Mouse (Mus musculus) liver, embryonic 14.5 days (tissue): ENCODE measurements around the gene Cyp2d11. TPM values are rescaled to one million over a fixed set of nuclear protein-coding genes. Genes with fewer than 3 reads are reported as not detected.

ENCODE experiments used
- ATAC-seq: fragments of 200-750 bp; cut with Nextera tagmentation; 2 replicates; pipeline ENCODE4 v1.8.0; 2017; ENCODE audit warnings: moderate number of reproducible peaks, mild to moderate bottlenecking, moderate library complexity; ENCODE audit not compliant: insufficient read depth
- DNase-seq, 3 experiments: peaks; one replicate each; pipeline ENCODE4 v3.0.0-alpha.2; 2012 to 2013; ENCODE audit warnings: low read depth in 3 of 3, low spot score in 3 of 3
- H3K27ac ChIP-seq: fragments of 300-500 bp; sonication (generic); 2 replicates; pipeline ENCODE4 v1.5.1; 2014; ENCODE audit warnings: moderate library complexity, mild to moderate bottlenecking, control low read depth, inconsistent platforms
- H3K27me3 ChIP-seq: fragments of 300-500 bp; sonication (generic); 2 replicates; pipeline ENCODE4 v1.6.1; 2014; ENCODE audit warnings: mild to moderate bottlenecking, low read length, moderate library complexity; ENCODE audit not compliant: control insufficient read depth, insufficient read depth
- H3K36me3 ChIP-seq: fragments of 300-500 bp; sonication (generic); replicated peaks from 2 replicates; pipeline ENCODE4 v1.6.1; 2014; ENCODE audit warnings: low read depth; ENCODE audit not compliant: control insufficient read depth, insufficient read depth
- H3K4me1 ChIP-seq, 2 experiments: fragments of 200-500 bp in 1 of 2; fragments of 300-500 bp in 1 of 2; sonication (generic) in 1 of 2; replicated peaks; 2 replicates each; pipeline ENCODE4 v1.6.1; 2012 to 2014; ENCODE audit warnings: antibody characterized with exemption in 1 of 2, inconsistent platforms in 1 of 2, low read length in 1 of 2; ENCODE audit not compliant: control insufficient read depth in 2 of 2, insufficient read depth in 2 of 2
- H3K4me2 ChIP-seq: fragments of 300-500 bp; sonication (generic); 2 replicates; pipeline ENCODE4 v1.6.1; 2014; ENCODE audit warnings: low read depth, mild to moderate bottlenecking, control low read depth, moderate library complexity
- H3K4me3 ChIP-seq, 2 experiments: fragments of 200-500 bp in 1 of 2; fragments of 300-500 bp in 1 of 2; sonication (generic) in 1 of 2; 2 replicates each; pipeline ENCODE4 v1.5.1; 2012 to 2014; ENCODE audit warnings: low read depth in 2 of 2, low read length in 2 of 2, mild to moderate bottlenecking in 2 of 2, control low read depth in 1 of 2, inconsistent platforms in 1 of 2, moderate library complexity in 1 of 2; ENCODE audit not compliant: insufficient read depth in 1 of 2
- H3K9ac ChIP-seq: fragments of 300-500 bp; sonication (generic); replicated peaks from 2 replicates; pipeline ENCODE4 v1.6.1; 2014; ENCODE audit warnings: mild to moderate bottlenecking, control low read depth, moderate library complexity
- H3K9me3 ChIP-seq: fragments of 300-500 bp; sonication (generic); 2 replicates; pipeline ENCODE4 v1.6.1; 2016; ENCODE audit warnings: low read length, mixed read lengths; ENCODE audit not compliant: control insufficient read depth
- CTCF ChIP-seq: IDR thresholded peaks from 2 replicates; pipeline ENCODE4 v1.5.1; 2016; ENCODE audit warnings: antibody characterized with exemption, low read depth, control low read depth
- EP300 ChIP-seq: IDR thresholded peaks from 2 replicates; pipeline ENCODE4 v1.6.1; 2016; ENCODE audit warnings: antibody characterized with exemption, low read depth
- WGBS: fragments of 180-500 bp; shearing (Covaris S2); extraction: QIAGEN DNeasy Blood & Tissue Kit; methylation state at CpG from one replicate; pipeline ENCODE4 v1.1.7; 2014; ENCODE audit not compliant: insufficient replicate concordance; 5-methylcytosine and 5-hydroxymethylcytosine counted together
- microRNA-seq: library from miRNA; unstranded; fragments of <30 nt; microRNA quantifications from one replicate; pipeline ENCODE4, GENCODE M21; 2016
- polyA plus RNA-seq, 2 experiments: library from polyadenylated mRNA; depleted of rRNA in 1 of 2; stranded (reverse) in 1 of 2; unstranded in 1 of 2; fragments of >200 nt; fragmentation: Nextera tagmentation in 1 of 2; extraction: Ambion mirVana in 1 of 2; gene quantifications; 2 replicates each; pipeline versions ENCODE4 v1.2.1 to v1.2.3; 2012 to 2014

The Cyp2d11 gene
- polyA plus RNA-seq, 2 experiments = 0.09 TPM; not detected in 1

GRCm38 (mm10) chr15:82341675-82342542 lies 51.9 kb downstream of the Cyp2d11 start:
- Histone ChIP-seq H3K4me2 (peak overlapping the region; percentile 93), H3K27me3 (no peaks in the 10 kb centered on the region), H3K4me1 (peaks cover 61 to 69% of the 10 kb centered on the region in 2 experiments), H3K4me3 (peak overlapping the region; percentile 75 to 85), H3K9me3 (no peaks in the 10 kb centered on the region), H3K27ac (peak overlapping the region; percentile 99), H3K36me3 (peaks cover 25% of the 10 kb centered on the region), H3K9ac (peak overlapping the region; percentile 98)
- no peak for TF ChIP-seq CTCF
- peak; percentile 97 for TF ChIP-seq EP300
- WGBS = 6% methylated on average over 15 of the region's 15 CpGs
- peak; percentile 60 for ATAC-seq
- peak; percentile 96 to 98 (median 98) for DNase-seq

GRCm38 (mm10) chr15:82341036-82341501 lies 52.8 kb downstream of the Cyp2d11 start:
- Histone ChIP-seq H3K9ac (peak overlapping the region; percentile 98), H3K36me3 (peaks cover 34% of the 10 kb centered on the region), H3K4me3 (peak overlapping the region; percentile 75 to 85), H3K27me3 (no peaks in the 10 kb centered on the region), H3K27ac (peak overlapping the region; percentile 99), H3K9me3 (no peaks in the 10 kb centered on the region), H3K4me1 (peaks cover 59 to 68% of the 10 kb centered on the region in 2 experiments), H3K4me2 (peak overlapping the region; percentile 93)
- DNase-seq (peak in 2 of 3 experiments; percentile 59 to 67), ATAC-seq (peak; percentile 40)
- no peak for TF ChIP-seq EP300
- peak; percentile 27; the same call in 1 of the 2 replicates for TF ChIP-seq CTCF
- WGBS = under 1% methylated on average over 39 of the region's 40 CpGs

DNA sequence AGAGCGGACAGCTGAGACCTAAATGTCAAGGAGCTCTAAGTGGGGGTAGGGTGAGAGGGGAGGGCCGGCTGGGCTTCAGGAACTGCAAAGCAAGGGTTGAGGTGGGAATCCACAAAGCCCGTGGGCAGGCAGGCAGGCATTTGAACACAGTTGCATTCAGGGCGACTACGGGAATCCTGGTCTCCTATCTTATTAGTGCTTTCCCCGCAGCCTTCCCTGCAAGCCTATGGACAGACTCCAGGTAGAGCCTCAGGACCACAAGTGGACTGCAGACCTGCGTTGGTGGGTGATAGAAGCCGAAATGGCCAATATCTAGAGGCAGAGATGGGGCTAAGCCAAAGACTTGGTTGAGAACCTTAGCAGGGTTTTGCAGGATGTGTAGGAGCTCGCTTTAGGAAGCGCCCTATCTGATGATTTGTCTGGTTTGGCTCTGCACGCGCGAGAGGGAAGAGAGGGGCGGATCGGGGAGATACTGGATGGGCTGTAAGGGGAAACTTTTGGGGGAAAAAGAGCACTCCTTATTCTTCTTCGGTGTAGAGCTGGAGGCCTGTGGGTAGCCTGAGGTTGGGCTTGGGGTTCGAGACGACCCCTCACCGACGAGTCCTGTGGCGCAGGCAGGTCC lies 53.3 kb downstream of the Cyp2d11 start:
- peak overlapping the region; percentile 99 for H3K27ac ChIP-seq
- H3K9me3 ChIP-seq = no peaks in the 10 kb centered on the region
- H3K4me1 ChIP-seq = peaks cover 59 to 68% of the 10 kb centered on the region in 2 experiments
- peak overlapping the region; percentile 98 for H3K9ac ChIP-seq
- H3K4me2 ChIP-seq = peak overlapping the region; percentile 93
- H3K4me3 ChIP-seq = peak overlapping the region; percentile 75 to 85
- no peak for TF ChIP-seq CTCF
- TF ChIP-seq EP300 = no peak
- WGBS = 8% methylated on average over 21 of the region's 21 CpGs
- H3K36me3 ChIP-seq = peaks cover 39% of the 10 kb centered on the region
- ATAC-seq (peak; percentile 24), DNase-seq (peak in 1 of 3 experiments; percentile 68)
- H3K27me3 ChIP-seq = no peaks in the 10 kb centered on the region

- Histone ChIP-seq H3K27ac (peak overlapping the region; percentile 99), H3K27me3 (no peaks in the 10 kb centered on the region), H3K9me3 (no peaks in the 10 kb centered on the region), H3K4me3 (peak overlapping the region in 1 of 2 experiments; percentile 81; a peak in 2 of 4 replicates), H3K36me3 (peaks cover 42% of the 10 kb centered on the region), H3K9ac (peak overlapping the region; percentile 98), H3K4me2 (peak overlapping the region; percentile 93), H3K4me1 (peaks cover 52 to 60% of the 10 kb centered on the region in 2 experiments)
- ATAC-seq (no peak), DNase-seq (peak in 1 of 3 experiments; percentile 24)
- no peak for TF ChIP-seq EP300
- WGBS = 33% methylated on average over 8 of the region's 8 CpGs
These were observed 54.1 kb downstream of the Cyp2d11 start for GRCm38 (mm10) chr15:82339634-82340254.

Small RNA genes lying within 50 kb of the gene (microRNA-seq; reads per million reads assigned to microRNA genes)
- not detected for gene Gm25990
- gene Gm27331 = not detected
- gene Mir7684 = not detected

Other genes starting within 250 kb of the Cyp2d11 start
- gene Srebf2, start 246.8 kb downstream of the Cyp2d11 start, polyA plus RNA-seq (2012; rRNA removed) = 29.3 and 37.1 TPM in 2 replicates
- 30.8 and 35.2 TPM in 2 replicates for gene Srebf2, start 246.8 kb downstream of the Cyp2d11 start, polyA plus RNA-seq (2014; fragmentation: Nextera tagmentation; extraction: Ambion mirVana)
- gene Shisa8, start 181.2 kb downstream of the Cyp2d11 start, polyA plus RNA-seq (2012; rRNA removed) = 0.15 and 0.19 TPM in 2 replicates
- 0.05 and 0.09 TPM in 2 replicates for gene Shisa8, start 181.2 kb downstream of the Cyp2d11 start, polyA plus RNA-seq (2014; fragmentation: Nextera tagmentation; extraction: Ambion mirVana)
- 0.54 and 0.66 TPM in 2 replicates for gene Tnfrsf13c, start 169.7 kb downstream of the Cyp2d11 start, polyA plus RNA-seq (2012; rRNA removed)
- 0.14 and 0.58 TPM in 2 replicates for gene Tnfrsf13c, start 169.7 kb downstream of the Cyp2d11 start, polyA plus RNA-seq (2014; fragmentation: Nextera tagmentation; extraction: Ambion mirVana)
- gene Cenpm, start 149.3 kb downstream of the Cyp2d11 start, polyA plus RNA-seq (2012; rRNA removed) = 19.1 and 21.6 TPM in 2 replicates
- gene Cenpm, start 149.3 kb downstream of the Cyp2d11 start, polyA plus RNA-seq (2014; fragmentation: Nextera tagmentation; extraction: Ambion mirVana) = 42.1 and 45.1 TPM in 2 replicates
- 0.02 and 0.11 TPM in 2 replicates for gene 1500009C09Rik, start 141.6 kb downstream of the Cyp2d11 start, polyA plus RNA-seq (2012; rRNA removed)
- not detected in 2 replicates for gene 1500009C09Rik, start 141.6 kb downstream of the Cyp2d11 start, polyA plus RNA-seq (2014; fragmentation: Nextera tagmentation; extraction: Ambion mirVana)
- gene Sept3, start 119.1 kb downstream of the Cyp2d11 start, polyA plus RNA-seq (2012; rRNA removed) = 0.12 and 0.61 TPM in 2 replicates
- 0.09 TPM in 1 of 2 replicates, not detected in the other for gene Sept3, start 119.1 kb downstream of the Cyp2d11 start, polyA plus RNA-seq (2014; fragmentation: Nextera tagmentation; extraction: Ambion mirVana)
- gene Wbp2nl, start 95.1 kb downstream of the Cyp2d11 start, polyA plus RNA-seq (2012; rRNA removed) = 0.10 and 0.19 TPM in 2 replicates
- 0.11 and 0.19 TPM in 2 replicates for gene Wbp2nl, start 95.1 kb downstream of the Cyp2d11 start, polyA plus RNA-seq (2014; fragmentation: Nextera tagmentation; extraction: Ambion mirVana)
- 47.7 and 52.9 TPM in 2 replicates for gene Naga, start 55.1 kb downstream of the Cyp2d11 start, polyA plus RNA-seq (2012; rRNA removed)
- 34.2 and 43.3 TPM in 2 replicates for gene Naga, start 55.1 kb downstream of the Cyp2d11 start, polyA plus RNA-seq (2014; fragmentation: Nextera tagmentation; extraction: Ambion mirVana)
- gene Pheta2, start 55.1 kb downstream of the Cyp2d11 start, polyA plus RNA-seq (2012; rRNA removed) = 22.1 and 24.8 TPM in 2 replicates
- gene Pheta2, start 55.1 kb downstream of the Cyp2d11 start, polyA plus RNA-seq (2014; fragmentation: Nextera tagmentation; extraction: Ambion mirVana) = 18.7 and 22.5 TPM in 2 replicates
- 109 and 121 TPM in 2 replicates for gene Smdt1, start 55.1 kb downstream of the Cyp2d11 start, polyA plus RNA-seq (2012; rRNA removed)
- gene Smdt1, start 55.1 kb downstream of the Cyp2d11 start, polyA plus RNA-seq (2014; fragmentation: Nextera tagmentation; extraction: Ambion mirVana) = 165 and 178 TPM in 2 replicates
- 152 and 288 TPM in 2 replicates for gene Ndufa6, start 39.7 kb downstream of the Cyp2d11 start, polyA plus RNA-seq (2012; rRNA removed)
- 435 and 447 TPM in 2 replicates for gene Ndufa6, start 39.7 kb downstream of the Cyp2d11 start, polyA plus RNA-seq (2014; fragmentation: Nextera tagmentation; extraction: Ambion mirVana)
- gene Cyp2d22, start 13.8 kb downstream of the Cyp2d11 start, polyA plus RNA-seq (2012; rRNA removed) = 14.9 and 15.5 TPM in 2 replicates
- gene Cyp2d22, start 13.8 kb downstream of the Cyp2d11 start, polyA plus RNA-seq (2014; fragmentation: Nextera tagmentation; extraction: Ambion mirVana) = 8.4 and 10.0 TPM in 2 replicates
- gene Cyp2d10, start 13.2 kb upstream of the Cyp2d11 start, polyA plus RNA-seq (2012; rRNA removed) = 18.6 and 19.8 TPM in 2 replicates
- gene Cyp2d10, start 13.2 kb upstream of the Cyp2d11 start, polyA plus RNA-seq (2014; fragmentation: Nextera tagmentation; extraction: Ambion mirVana) = 43.2 and 48.1 TPM in 2 replicates
- gene Cyp2d9, start 39.4 kb upstream of the Cyp2d11 start, polyA plus RNA-seq (2012; rRNA removed) = 1.7 and 1.8 TPM in 2 replicates
- gene Cyp2d9, start 39.4 kb upstream of the Cyp2d11 start, polyA plus RNA-seq (2014; fragmentation: Nextera tagmentation; extraction: Ambion mirVana) = 1.9 and 2.1 TPM in 2 replicates
- gene Cyp2d12, start 161.1 kb upstream of the Cyp2d11 start, polyA plus RNA-seq (2012; rRNA removed) = not detected in 2 replicates
- gene Cyp2d12, start 161.1 kb upstream of the Cyp2d11 start, polyA plus RNA-seq (2014; fragmentation: Nextera tagmentation; extraction: Ambion mirVana) = not detected in 2 replicates
- gene Cyp2d34, start 226.9 kb upstream of the Cyp2d11 start, polyA plus RNA-seq (2012; rRNA removed) = not detected in 2 replicates
- gene Cyp2d34, start 226.9 kb upstream of the Cyp2d11 start, polyA plus RNA-seq (2014; fragmentation: Nextera tagmentation; extraction: Ambion mirVana) = not detected in 2 replicates